Mouse (Mus musculus): ENCODE data around the gene Gpatch2l.
A peak's percentile ranks its signal among the peaks of the same experiment; 100 is the strongest.

Gene Gpatch2l

DNA sequence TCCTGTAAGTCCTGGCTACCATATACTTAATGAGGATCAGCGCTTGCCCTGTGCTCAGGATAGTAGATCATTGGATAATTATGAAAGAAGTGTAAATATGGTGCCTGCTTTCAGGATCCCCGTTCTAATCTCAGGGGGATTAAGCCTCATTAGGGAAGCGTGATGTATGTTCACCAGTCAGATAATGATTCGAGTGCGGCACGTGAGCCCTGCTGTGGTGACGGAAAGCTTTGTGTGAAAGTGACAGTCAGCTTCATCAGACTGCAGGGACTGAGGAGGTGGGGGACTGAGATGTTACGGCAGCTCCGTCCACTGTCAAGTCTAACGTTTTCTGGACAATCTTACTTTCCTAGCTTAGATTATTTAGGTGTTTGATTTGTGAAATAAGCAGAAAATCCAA, 38.3 kb downstream of the Gpatch2l start:
- no peak for DNase-seq

DNA sequence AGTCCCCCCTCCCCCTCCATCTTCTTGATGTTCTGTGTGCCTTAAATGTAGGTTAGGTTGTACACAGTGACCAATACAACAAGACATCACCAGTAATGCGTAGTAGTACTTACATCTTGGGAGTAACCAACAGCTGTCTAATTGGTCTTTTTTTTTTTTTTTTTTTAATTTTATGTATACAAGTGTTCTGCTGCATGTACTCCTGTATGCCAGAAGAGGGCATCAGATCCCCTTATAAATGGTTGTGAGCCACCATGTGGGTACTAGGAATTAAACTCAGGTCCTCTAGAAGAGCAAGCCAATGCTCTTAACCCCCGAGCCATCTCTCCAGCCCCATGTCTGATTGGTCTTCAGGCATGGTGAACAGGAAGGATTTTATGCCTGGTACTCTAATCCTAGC, 44.0 kb downstream of the Gpatch2l start:
- DNase-seq, result no peak

DNA sequence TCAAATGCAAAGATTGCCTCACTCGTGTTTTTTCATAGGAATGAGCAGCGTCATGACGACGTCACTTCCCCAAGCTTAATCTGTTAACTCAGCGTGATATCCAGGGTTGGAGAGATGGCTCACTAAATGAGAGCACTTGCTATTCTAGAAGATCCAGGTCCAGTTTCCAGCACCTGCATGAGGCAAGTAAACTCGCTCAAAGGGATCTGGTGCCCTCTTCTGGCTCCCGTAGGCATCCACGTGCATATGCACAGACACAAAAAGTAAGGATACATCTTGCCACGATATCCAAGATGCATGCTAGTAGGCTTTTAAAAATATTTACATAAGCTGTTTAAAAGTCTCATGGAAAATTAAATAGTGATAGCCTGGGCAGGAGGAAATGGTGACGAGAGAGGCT, 55.8 kb downstream of the Gpatch2l start:
- DNase-seq, result peak; percentile 6

DNA sequence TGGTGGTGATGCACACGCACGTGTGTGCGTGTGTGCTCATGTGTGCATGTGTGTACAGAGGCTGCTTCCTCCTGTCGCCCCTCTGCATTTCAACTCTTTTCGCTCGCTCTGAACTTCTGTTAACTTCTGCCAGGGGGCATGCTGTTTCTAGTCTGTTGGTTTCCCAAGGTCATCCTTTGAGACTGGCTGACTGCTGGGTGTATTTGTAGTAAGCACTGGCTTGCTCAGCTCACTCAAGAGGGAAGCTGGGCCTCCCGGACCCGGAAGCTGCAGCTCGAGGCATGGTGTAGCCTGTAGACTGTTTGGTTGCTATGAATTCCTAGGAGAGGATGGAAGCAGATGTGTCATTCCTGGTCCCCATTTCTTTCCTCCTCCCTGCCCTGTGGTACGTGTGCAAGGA, 61.3 kb downstream of the Gpatch2l start:
- DNase-seq, result no peak

DNA sequence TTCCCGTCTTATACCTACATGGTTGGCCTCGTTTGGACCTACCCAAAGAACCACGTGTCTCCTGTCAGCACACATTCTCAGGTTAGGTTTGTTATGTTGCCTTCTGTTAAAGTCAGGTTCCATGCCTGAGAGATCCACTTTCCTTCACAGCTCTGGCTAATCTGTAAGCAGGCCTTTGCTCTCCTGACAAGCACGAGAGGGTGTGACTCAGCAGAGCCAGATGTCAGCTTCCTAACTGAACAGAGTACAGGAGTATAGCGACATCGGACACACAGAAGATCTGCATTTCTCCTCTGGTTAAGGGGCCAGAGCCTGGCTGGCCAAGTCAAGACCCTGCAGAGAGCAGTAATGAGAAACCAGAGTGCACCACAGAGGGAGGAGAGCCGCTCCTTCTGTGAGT, 63.4 kb downstream of the Gpatch2l start:
- DNase-seq, result peak; percentile 21

DNA sequence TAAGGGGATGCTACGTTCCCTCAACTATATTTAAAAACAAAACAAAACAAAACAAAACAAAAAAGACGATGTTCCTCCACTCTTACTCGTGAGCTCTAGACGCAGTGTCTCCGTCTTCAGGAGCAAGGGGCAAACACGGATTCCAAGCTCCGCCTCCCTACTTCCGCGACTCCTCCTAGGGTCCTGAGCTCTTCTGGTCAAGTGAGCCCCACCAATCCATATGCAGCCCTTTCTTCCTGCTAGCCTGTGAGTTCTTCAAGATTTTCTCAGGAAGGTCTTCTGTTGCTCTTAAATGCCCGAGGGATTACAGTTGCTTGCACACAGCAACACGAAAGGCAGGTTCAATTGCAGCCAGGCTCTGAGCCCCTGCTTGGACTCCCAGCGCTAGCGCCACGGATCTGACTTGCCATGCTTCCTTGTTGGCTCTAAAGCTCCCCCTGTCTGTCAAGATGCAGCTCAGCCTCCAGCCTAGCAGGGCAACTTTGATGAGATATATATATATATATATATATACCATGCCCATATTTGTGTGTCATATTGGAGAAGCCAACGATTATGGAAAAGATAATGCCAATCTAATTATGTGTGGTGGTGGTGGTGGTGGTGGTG, 64.1 kb downstream of the Gpatch2l start:
- DNase-seq, result peak; percentile 69

DNA sequence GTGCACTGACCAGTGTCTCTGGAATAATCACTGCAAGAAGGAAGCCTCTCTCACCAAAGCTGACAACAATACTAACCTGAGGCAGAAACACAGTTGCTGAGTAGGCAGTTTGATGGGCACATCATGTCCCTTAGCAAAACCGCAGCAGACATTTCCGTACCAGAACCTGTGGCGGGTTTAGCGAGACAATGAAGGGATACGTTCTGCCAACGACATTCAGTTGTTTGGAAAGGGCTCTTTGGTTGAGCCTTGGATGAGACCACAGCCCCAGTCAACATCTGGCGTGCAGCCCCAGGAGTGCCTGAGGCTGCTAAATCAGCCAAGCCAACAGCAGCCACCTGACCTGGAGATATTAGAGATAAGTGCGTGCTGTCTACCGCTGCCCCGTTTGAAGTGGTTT, 67.8 kb downstream of the Gpatch2l start:
- peak; percentile 50 for DNase-seq

DNA sequence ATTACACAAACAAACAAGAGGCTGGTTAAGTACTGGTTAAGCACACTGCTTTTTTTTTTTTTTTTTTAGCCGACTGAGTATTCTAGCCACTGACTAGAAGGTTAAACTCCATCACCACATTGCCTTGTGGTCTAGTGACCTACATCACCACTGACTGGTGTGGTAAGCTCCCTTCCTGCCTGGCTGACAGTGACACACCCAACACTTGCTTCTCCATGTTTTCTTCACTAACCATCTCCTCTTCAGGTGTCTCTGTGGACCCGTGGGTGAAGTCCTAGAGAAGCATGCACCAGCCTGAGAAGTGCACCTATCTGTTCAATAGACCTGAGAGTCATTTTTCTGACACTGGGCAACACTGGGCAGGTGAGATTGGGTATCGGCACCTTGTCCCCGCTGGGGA, 68.2 kb downstream of the Gpatch2l start:
- DNase-seq, result peak; percentile 65

DNA sequence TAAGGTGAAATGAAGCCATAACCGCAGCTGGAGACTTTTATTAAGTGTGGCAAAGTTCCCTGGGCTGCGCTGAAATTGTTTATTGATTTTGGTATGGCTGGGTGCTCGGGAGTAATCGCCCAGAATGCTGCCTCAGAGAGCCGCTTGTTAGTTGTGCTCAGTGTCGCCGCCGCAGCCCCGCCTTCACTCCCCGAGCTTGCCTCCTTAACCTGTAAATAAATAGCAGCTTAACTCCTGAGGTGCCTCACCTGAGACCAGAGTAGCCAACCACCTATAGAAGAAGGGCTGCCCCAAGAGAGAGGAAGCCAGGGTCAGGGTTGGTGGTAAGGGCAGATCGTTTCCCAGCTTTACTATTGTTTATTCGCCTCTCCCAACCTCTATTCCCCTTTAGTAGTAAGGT, 79.0 kb downstream of the Gpatch2l start:
- DNase-seq, result no peak

DNA sequence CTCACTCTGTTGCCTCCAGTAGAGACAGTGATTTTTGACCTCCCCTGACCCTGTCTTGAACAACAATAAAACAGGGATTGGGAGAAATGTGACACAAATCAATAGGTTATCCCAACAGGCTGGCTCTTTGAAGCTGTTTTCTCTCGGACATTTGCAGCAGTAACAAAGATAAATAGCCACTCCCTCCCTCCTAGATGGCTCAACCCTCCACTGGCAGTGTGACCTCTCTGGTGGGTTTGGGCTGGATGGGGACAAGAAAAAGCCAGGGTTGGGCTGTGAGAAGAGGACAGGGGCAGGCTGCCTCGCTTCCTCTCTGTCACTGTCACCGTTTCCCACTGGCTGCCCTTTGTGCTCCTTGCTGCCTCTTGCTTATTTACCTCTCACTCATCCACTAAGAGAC, 82.6 kb downstream of the Gpatch2l start:
- no peak for DNase-seq

DNA sequence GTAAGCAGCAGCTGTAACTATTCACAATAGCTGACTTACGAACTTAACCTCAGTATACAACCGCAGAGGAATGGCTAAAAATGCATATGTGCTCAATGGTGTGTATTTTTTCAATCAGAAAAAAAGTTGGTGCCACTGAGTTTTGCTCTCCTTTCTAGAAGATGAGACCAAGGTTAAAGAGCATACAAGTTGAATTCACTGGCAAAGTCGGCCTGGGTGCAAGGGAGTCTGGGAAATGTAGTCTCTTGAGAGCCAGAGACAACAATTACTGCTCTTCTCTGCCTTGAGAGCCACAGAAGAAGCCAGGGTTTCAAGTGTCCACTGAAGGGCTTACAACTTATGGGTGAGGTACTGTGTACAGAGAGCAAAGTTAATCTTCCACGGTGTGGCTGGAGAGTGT, 88.2 kb downstream of the Gpatch2l start:
- no peak for DNase-seq

DNA sequence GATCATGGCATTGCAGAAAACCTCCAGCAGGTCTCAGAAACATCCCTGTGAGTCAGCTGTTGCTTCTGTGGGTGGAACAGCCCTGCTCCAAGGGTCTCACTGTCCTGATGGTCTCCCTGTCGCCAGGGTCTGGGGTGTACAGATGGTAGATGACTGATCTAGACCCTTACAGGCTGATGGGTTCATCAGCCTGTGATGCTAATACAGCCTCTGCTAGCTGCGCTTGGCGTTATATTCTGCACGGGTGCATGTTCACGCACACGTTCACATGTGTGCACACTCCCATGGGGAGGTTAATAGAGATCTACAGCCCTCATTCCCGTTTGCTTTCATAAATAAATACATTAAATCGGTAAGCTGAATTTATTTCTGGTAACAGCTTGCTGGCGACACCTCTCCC, 89.0 kb downstream of the Gpatch2l start:
- no peak for DNase-seq

DNA sequence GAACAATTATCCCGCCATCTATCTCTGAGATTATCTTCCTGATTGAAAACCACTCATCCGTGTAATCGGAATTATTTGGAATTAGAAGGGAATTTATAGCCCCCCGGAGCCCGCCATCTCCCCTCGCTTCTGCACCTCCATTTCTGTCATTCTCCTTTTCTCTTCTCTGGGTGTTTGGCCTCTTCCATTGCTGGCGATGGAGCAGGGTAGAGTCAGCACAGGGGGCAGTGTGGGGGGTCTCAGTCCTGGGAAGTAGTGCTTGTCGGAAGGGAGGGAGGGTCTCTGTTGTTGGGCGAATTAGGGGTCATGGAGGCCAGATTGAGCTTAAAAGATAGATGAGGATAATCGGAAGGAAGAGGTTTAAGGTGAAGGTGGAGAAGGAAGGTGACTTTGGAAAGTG, 89.6 kb downstream of the Gpatch2l start:
- DNase-seq, result no peak

DNA sequence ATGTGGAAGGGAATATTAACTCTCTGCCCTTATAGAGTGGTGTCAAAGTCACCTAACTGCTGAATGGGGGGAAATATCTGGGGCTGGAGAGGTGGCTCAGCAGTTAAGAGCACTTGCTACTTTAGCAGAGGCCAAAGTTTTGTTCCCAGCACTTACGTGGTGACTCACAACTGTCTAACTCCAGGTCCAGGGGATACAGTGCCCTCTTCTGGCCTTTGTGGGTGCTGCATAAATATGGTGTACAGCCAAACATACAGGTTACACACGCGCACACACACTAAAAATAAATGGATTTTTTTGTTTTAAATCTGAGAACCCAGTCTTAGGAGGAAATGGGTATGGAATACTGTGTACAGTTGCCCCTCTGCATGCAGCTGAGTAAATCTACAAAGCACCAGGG, 94.6 kb downstream of the Gpatch2l start:
- peak; percentile 9 for DNase-seq

DNA sequence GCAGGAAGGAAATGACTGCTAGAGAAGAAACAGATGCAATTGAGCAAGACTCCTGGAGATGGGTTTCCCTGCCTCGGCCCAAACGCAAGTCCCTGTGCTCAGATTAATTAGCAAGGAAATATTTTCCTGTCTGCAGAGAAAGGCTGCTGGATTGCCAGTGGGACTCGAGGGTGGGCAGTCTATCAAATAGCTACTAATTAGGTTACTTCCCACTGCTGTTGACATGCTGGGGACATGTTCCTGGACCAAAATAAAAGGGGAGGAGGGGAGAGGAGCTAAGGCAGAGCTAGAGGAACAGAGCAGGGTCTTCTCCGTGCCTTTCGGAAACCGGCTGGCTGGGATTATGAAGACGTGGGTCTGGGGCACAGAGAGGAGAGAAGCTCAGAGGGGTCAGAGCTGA, 95.2 kb downstream of the Gpatch2l start:
- no peak for DNase-seq

Data from thymus, postnatal 25 days (tissue).